Comparison of ENCODE assay signal across 8 mouse cellular contexts in genomic region chr1:63246862-63247521, GRCm38 (mm10). TPM values are rescaled to one million over a fixed set of nuclear protein-coding genes. Genes with fewer than 3 reads are reported as not detected.
DNase-seq lines count a peak whose midpoint lies in the region; ATAC-seq and TF ChIP-seq lines count a peak whose summit lies in the region.

No protein-coding gene starts in this region.

- H3K36me3 ChIP-seq in heart, embryonic 14.5 days (ENCODE audit: control insufficient read depth, insufficient read depth, low read length), result no peaks in the 10 kb centered on the region
- no peaks in the 10 kb centered on the region for H3K36me3 ChIP-seq in midbrain, embryonic 13.5 days

- no peak overlapping the region for H3K9ac ChIP-seq in heart, embryonic 14.5 days (ENCODE audit: low read length)
- no peak overlapping the region for H3K9ac ChIP-seq in midbrain, embryonic 13.5 days (replicated peaks)

- peak overlapping the region; percentile 36 for H3K4me2 ChIP-seq in heart, embryonic 14.5 days (ENCODE audit: low read length)
- H3K4me2 ChIP-seq in midbrain, embryonic 13.5 days (replicated peaks), result peak overlapping the region; percentile 60

- H3K27ac ChIP-seq in heart, embryonic 14.5 days (replicated peaks in 1 of 2; ENCODE audit: control insufficient read depth in 1 of 2, insufficient read depth in 1 of 2, low read depth in 2 of 2, low read length in 2 of 2), result no peak overlapping the region
- peak overlapping the region; percentile 63 for H3K27ac ChIP-seq in midbrain, embryonic 13.5 days

- H3K4me3 ChIP-seq in heart, embryonic 14.5 days (ENCODE audit: control insufficient read depth in 1 of 2, insufficient read depth in 1 of 2, low read depth in 1 of 2, low read length in 2 of 2), result peak overlapping the region in 1 of 2 experiments; percentile 13; a peak in 1 of 4 replicates
- peak overlapping the region; percentile 33; the same call in 1 of the 2 replicates for H3K4me3 ChIP-seq in midbrain, embryonic 13.5 days (replicated peaks)

- H3K9me3 ChIP-seq in heart, embryonic 14.5 days (ENCODE audit: control insufficient read depth, low read length), result peaks cover 4% of the 10 kb centered on the region; the same call in 1 of the 2 replicates
- no peaks in the 10 kb centered on the region for H3K9me3 ChIP-seq in midbrain, embryonic 13.5 days

- intact Hi-C loops in heart, postnatal 10 days (cut with DNase I), result no loop called here
- intact Hi-C loops in left cerebral cortex, postnatal 36 days (cut with DNase I), result no loop called here

- H3K27me3 ChIP-seq in heart, embryonic 14.5 days (ENCODE audit: control insufficient read depth, insufficient read depth, low read length), result peaks cover 65% of the 10 kb centered on the region
- peaks cover 60% of the 10 kb centered on the region for H3K27me3 ChIP-seq in midbrain, embryonic 13.5 days

- peaks cover 3 to 6% of the 10 kb centered on the region in 2 experiments; a peak in 2 of 4 replicates for H3K4me1 ChIP-seq in heart, embryonic 14.5 days (ENCODE audit: control insufficient read depth in 2 of 2, insufficient read depth in 2 of 2, low read length in 2 of 2)
- H3K4me1 ChIP-seq in midbrain, embryonic 13.5 days (replicated peaks), result peaks cover 15% of the 10 kb centered on the region

- WGBS in heart, embryonic 14.5 days, result 6% methylated on average over 16 of the region's 16 CpGs
- WGBS in midbrain, embryonic 13.5 days, result under 1% methylated on average over 16 of the region's 16 CpGs

- ATAC-seq in heart, embryonic 14.5 days (ENCODE audit: insufficient number of reproducible peaks, insufficient read depth, low FRiP score, low read depth), result no peak
- peak; percentile 36 to 37; a peak in 3 of 4 replicates for ATAC-seq in hematopoietic stem cell, adult 5-6 weeks (replicated peaks in 1 of 2; ENCODE audit: insufficient read depth in 1 of 2, low FRiP score in 2 of 2, low TSS enrichment in 1 of 2, low read depth in 1 of 2, poor library complexity in 2 of 2, severe bottlenecking in 2 of 2)
- peak; percentile 92 for ATAC-seq in midbrain, embryonic 13.5 days
- ATAC-seq in erythroblast, adult 5-6 weeks (replicated peaks; ENCODE audit: low FRiP score, poor library complexity, severe bottlenecking), result no peak

- TF ChIP-seq POLR2A in brain, embryonic 14.5 days (IDR thresholded peaks at IDR 0.05; ENCODE audit: borderline replicate concordance, extremely low read depth, insufficient read depth, insufficient read length, poor library complexity, severe bottlenecking), result no peak

- DNase-seq in heart, postnatal 10 days, result no peak
- peak; percentile 92 for DNase-seq in brain, embryonic 14.5 days (ENCODE audit: low read depth)
- DNase-seq in left cerebral cortex, postnatal 36 days (ENCODE audit: low spot score in 2 of 2), result no peak
- no peak for DNase-seq in right cerebral cortex, adult 18-20 months

- TF ChIP-seq CTCF in brain, embryonic 14.5 days (IDR thresholded peaks at IDR 0.05; ENCODE audit: borderline replicate concordance, extremely low read depth, insufficient read depth, insufficient read length), result no peak

RNA-seq across cellular contexts. Expression of gene Zdbf2, which starts 26.1 kb away (rescaled TPM):
- 7.5 and 8.7 TPM in 2 replicates for polyA plus RNA-seq in heart, embryonic 14.5 days (2014; fragmentation: Nextera tagmentation; extraction: Ambion mirVana)
- total RNA-seq in heart, postnatal 10 days (2021), result 1 to 10 TPM; 1.6 TPM
- 12.8 and 19.0 TPM in 2 replicates for polyA plus RNA-seq in brain, embryonic 14.5 days (2012; rRNA removed)
- 0.06 and 0.20 TPM in 2 replicates for total RNA-seq in hematopoietic stem cell, adult 5-6 weeks (2017)
- polyA plus RNA-seq in midbrain, embryonic 13.5 days (2015; fragmentation: Nextera tagmentation; extraction: Ambion mirVana), result 47.9 and 49.6 TPM in 2 replicates
- not detected in 2 replicates for total RNA-seq in erythroblast, adult 5-6 weeks (2015; ENCODE audit: low replicate concordance)
- not detected in 2 replicates for total RNA-seq in erythroblast, adult 5-6 weeks (2017; ENCODE audit: low replicate concordance)
- 10 to 100 TPM; 16.1 to 20.9 TPM for total RNA-seq in left cerebral cortex, postnatal 36 days (2021)

RNA-seq across cellular contexts. Expression of gene Gpr1, which starts 32.6 kb away (rescaled TPM):
- polyA plus RNA-seq in heart, embryonic 14.5 days (2014; fragmentation: Nextera tagmentation; extraction: Ambion mirVana), result 0.09 and 0.20 TPM in 2 replicates
- under 1 TPM; 0.22 to 0.35 TPM for total RNA-seq in heart, postnatal 10 days (2021)
- 0.26 and 0.45 TPM in 2 replicates for polyA plus RNA-seq in brain, embryonic 14.5 days (2012; rRNA removed)
- total RNA-seq in hematopoietic stem cell, adult 5-6 weeks (2017), result not detected in 2 replicates
- 0.43 and 0.70 TPM in 2 replicates for polyA plus RNA-seq in midbrain, embryonic 13.5 days (2015; fragmentation: Nextera tagmentation; extraction: Ambion mirVana)
- total RNA-seq in erythroblast, adult 5-6 weeks (2015; ENCODE audit: low replicate concordance), result not detected in 2 replicates
- total RNA-seq in erythroblast, adult 5-6 weeks (2017; ENCODE audit: low replicate concordance), result not detected in 2 replicates
- total RNA-seq in left cerebral cortex, postnatal 36 days (2021), result under 1 TPM; 0.37 to 0.86 TPM

Comparison
In these comparisons a context has a peak if more than half of its experiments do, and no peak if none do; other contexts are left out.
1. ATAC-seq: peak in hematopoietic stem cell, adult 5-6 weeks (2 of 2) and midbrain, embryonic 13.5 days (single experiment); none in heart, embryonic 14.5 days (single experiment) and erythroblast, adult 5-6 weeks (single experiment).
2. RNA of gene Zdbf2, which starts 26.1 kb away (total RNA-seq): 16.1 to 20.9 TPM in left cerebral cortex, postnatal 36 days; 1.6 TPM in heart, postnatal 10 days, 0.06 to 0.20 TPM in hematopoietic stem cell, adult 5-6 weeks and not detected in erythroblast, adult 5-6 weeks; every median in the first group is over 4 times any median in the second.